In genomic region chr17:29423991-29424390, GRCm38 (mm10) we compare ENCODE assay signal across 22 mouse cellular contexts.
DNase-seq lines count a peak whose midpoint lies in the region; TF ChIP-seq lines count a peak whose summit lies in the region.
"Had no signal": no experiment of that assay in that cellular context is flagged by ENCODE, and none has a peak within 500 bp of the region (broad histone marks: within the 10 kb centered on the region; RNA-seq: fewer than 3 reads in every experiment).

No protein-coding gene starts in this region.

- no peak for TF ChIP-seq CTCF in liver, adult 2 months (IDR thresholded peaks at IDR 0.05; ENCODE audit: low read depth, low read length)
- no peak for TF ChIP-seq CTCF in small intestine, adult 2 months (IDR thresholded peaks at IDR 0.05; ENCODE audit: extremely low read depth, insufficient read length, insufficient replicate concordance, low read depth, low read length)

- peak overlapping the region; percentile 43 for H3K27ac ChIP-seq in heart, embryonic 10.5 days
- H3K27ac ChIP-seq in liver, adult 2 months (replicated peaks; ENCODE audit: insufficient read depth, low read depth, low read length): peak overlapping the region; percentile 46; the same call in 1 of the 2 replicates
- peak overlapping the region; percentile 88 for H3K27ac ChIP-seq in small intestine, adult 2 months (ENCODE audit: insufficient read depth, low read depth, low read length)
- H3K27ac ChIP-seq: embryonic facial prominence, embryonic 13.5 days; embryonic facial prominence, embryonic 15.5 days; forebrain, embryonic 12.5 days had no signal

- no peaks in the 10 kb centered on the region for H3K36me3 ChIP-seq in heart, embryonic 10.5 days
- no peaks in the 10 kb centered on the region for H3K36me3 ChIP-seq in liver, adult 2 months (ENCODE audit: control insufficient read depth, insufficient read depth, low read length)
- H3K36me3 ChIP-seq in small intestine, adult 2 months (ENCODE audit: control insufficient read depth, insufficient read depth, low read length): no peaks in the 10 kb centered on the region
- H3K36me3 ChIP-seq: embryonic facial prominence, embryonic 13.5 days; embryonic facial prominence, embryonic 15.5 days; forebrain, embryonic 10.5 days; forebrain, embryonic 12.5 days had no signal

- no peaks in the 10 kb centered on the region for H3K27me3 ChIP-seq in heart, embryonic 10.5 days (ENCODE audit: insufficient read depth, poor library complexity, severe bottlenecking)
- H3K27me3 ChIP-seq in liver, adult 2 months (ENCODE audit: control insufficient read depth, insufficient read depth, low read length): no peaks in the 10 kb centered on the region
- H3K27me3 ChIP-seq in small intestine, adult 2 months (ENCODE audit: control insufficient read depth, insufficient read depth, low read length): no peaks in the 10 kb centered on the region
- H3K27me3 ChIP-seq: embryonic facial prominence, embryonic 13.5 days; embryonic facial prominence, embryonic 15.5 days; forebrain, embryonic 12.5 days had no signal

- WGBS in heart, embryonic 10.5 days: 77% methylated on average over 2 of the region's 2 CpGs
- WGBS in liver, adult 2 months: 96% methylated on average over 2 of the region's 2 CpGs
- 98% methylated on average over 2 of the region's 2 CpGs for WGBS in small intestine, adult 2 months

- peak; percentile 91 for DNase-seq in heart, adult 11 months
- DNase-seq in heart, adult 8-10 months (ENCODE audit: low spot score): no peak
- DNase-seq in heart, embryonic 10.5 days (ENCODE audit: low spot score): no peak
- no peak for DNase-seq in heart, postnatal 10 days
- DNase-seq in liver, adult 2 months (ENCODE audit: extremely low read depth, low read depth, low spot score): no peak
- no peak for DNase-seq in liver
- DNase-seq in kidney, postnatal 36 days: no peak
- DNase-seq: adrenal gland, postnatal 10 days; adrenal gland, postnatal 25 days; cerebellum, adult 11 months; cerebellum, adult 18-20 months; cerebellum, adult 8-10 months; cerebellum, adult 9-11 months; cerebellum, postnatal 14 days; cerebellum, postnatal 36 days; embryo, embryonic 11 days had no signal

- H3K9ac ChIP-seq in liver, adult 2 months (ENCODE audit: low read depth, low read length): no peak overlapping the region
- H3K9ac ChIP-seq: embryonic facial prominence, embryonic 13.5 days; embryonic facial prominence, embryonic 15.5 days; forebrain, embryonic 12.5 days had no signal

- no peaks in the 10 kb centered on the region for H3K79me2 ChIP-seq in liver, adult 2 months (ENCODE audit: control insufficient read depth, insufficient read depth, low read length)

- intact Hi-C loops in heart, postnatal 10 days (cut with DNase I): loop anchor here (5.0 kb wide), 1 partner anchor 33 kb away; no protein-coding TSS in a partner anchor

- peaks cover 39% of the 10 kb centered on the region for H3K4me1 ChIP-seq in heart, embryonic 10.5 days
- peaks cover 22% of the 10 kb centered on the region for H3K4me1 ChIP-seq in liver, adult 2 months (ENCODE audit: control insufficient read depth, insufficient read depth, low read length)
- H3K4me1 ChIP-seq in small intestine, adult 2 months (ENCODE audit: control insufficient read depth, insufficient read depth, insufficient read length, low read length): peaks cover 34% of the 10 kb centered on the region

- H3K4me3 ChIP-seq in heart, embryonic 10.5 days: no peak overlapping the region
- H3K4me3 ChIP-seq in liver, adult 2 months (ENCODE audit: insufficient read depth, low read depth, low read length): no peak overlapping the region
- no peak overlapping the region for H3K4me3 ChIP-seq in small intestine, adult 2 months (ENCODE audit: low read depth, low read length)
- H3K4me3 ChIP-seq: embryonic facial prominence, embryonic 13.5 days; embryonic facial prominence, embryonic 15.5 days; erythroblast, embryonic 14.5 days; forebrain, embryonic 10.5 days; forebrain, embryonic 12.5 days had no signal

- no peaks in the 10 kb centered on the region for H3K9me3 ChIP-seq in heart, embryonic 10.5 days
- H3K9me3 ChIP-seq: embryonic facial prominence, embryonic 13.5 days; embryonic facial prominence, embryonic 15.5 days; forebrain, embryonic 10.5 days; forebrain, embryonic 12.5 days had no signal

- TF ChIP-seq POLR2A in liver, adult 2 months (IDR thresholded peaks at IDR 0.05; ENCODE audit: extremely low read depth, insufficient read depth, low read length): no peak
- no peak for TF ChIP-seq POLR2A in small intestine, adult 2 months (IDR thresholded peaks at IDR 0.05; ENCODE audit: low read depth, low read length)
